Mouse (Mus musculus): ENCODE measurements around the gene Cmas.

The Cmas gene

GRCm38 (mm10) chr6:142752331-142753246, 3.9 kb upstream of the Cmas start:
- DNase-seq (ENCODE audit: low spot score in 2 of 2) = no peak

DNA sequence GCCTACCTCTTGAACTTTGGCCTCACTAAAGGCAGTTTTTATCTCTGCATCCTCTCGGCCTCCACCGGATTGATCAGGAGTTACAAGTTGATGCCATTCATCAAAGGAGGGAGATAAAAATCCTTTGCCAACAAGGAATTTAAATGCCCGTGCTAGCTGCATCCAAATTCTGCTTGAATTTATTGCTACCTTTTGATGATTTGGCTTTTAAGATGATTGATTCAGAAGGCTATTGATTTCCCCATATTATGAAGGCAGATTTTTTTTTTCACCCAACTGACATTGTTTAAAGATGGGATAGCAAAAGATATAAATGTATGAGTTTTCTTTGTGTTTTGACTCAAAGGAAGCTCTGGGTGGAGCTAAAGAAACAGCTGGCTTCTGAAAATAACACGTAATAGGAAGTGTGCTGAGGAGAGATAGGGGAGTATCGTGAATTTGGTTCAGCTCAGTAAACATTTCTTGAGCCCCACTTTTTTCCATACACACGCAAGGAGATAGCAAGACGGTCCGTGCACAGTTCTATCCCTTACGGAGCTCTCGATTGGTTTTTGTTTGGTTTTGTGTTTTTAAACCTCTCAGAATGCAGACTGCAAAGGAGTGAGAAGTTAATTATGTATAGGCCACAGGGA, 964 bp downstream of the Cmas start:
- DNase-seq (ENCODE audit: low spot score in 2 of 2) = no peak

- DNase-seq (ENCODE audit: low spot score in 2 of 2) = no peak
Observed at GRCm38 (mm10) chr6:142757976-142758375, 1.5 kb downstream of the Cmas start.

DNA sequence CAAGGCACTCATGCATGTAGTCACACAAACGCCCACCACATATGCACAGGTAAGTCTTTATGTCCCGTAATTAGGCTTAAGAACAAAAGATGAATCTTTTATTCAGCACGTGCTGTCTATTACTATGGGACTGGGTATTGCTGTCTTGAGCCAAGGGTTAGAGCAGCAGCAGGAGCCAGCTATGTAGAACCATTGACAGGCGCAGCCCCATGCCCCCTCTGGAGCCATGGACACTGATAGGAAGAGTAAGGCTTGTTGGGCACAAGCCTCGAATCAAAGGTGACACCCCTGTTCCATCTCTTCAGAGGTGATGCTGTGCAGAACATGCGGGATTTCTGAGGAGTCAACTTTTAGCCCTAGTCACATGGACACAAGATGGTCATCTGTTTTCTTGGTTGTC, 2.1 kb downstream of the Cmas start:
- no peak for DNase-seq (ENCODE audit: low spot score in 2 of 2)

- DNase-seq (ENCODE audit: low spot score in 2 of 2) = no peak
Observed at GRCm38 (mm10) chr6:142759633-142760032, 3.1 kb downstream of the Cmas start.

GRCm38 (mm10) chr6:142764933-142765332, 8.4 kb downstream of the Cmas start:
- DNase-seq (ENCODE audit: low spot score in 2 of 2) = no peak

DNA sequence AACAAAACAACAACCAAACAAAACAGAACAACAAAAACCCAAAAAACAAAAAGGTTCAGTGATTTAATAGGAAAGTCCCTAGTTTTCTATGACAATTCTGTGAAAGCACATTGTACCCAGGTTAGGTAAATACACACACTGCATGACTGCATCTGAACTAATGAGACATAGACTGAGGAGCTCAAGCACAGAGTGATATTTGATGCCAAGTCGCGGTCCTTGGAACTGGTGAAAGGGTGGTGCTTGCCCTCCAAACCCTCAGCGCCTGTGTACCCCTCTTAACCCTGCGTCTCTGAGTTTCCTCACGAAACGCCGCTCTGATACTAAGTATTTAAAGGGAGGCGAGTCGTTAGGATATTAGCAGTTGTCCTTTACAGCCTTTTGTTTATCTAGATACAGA, 10.8 kb downstream of the Cmas start:
- no peak for DNase-seq (ENCODE audit: low spot score in 2 of 2)

DNA sequence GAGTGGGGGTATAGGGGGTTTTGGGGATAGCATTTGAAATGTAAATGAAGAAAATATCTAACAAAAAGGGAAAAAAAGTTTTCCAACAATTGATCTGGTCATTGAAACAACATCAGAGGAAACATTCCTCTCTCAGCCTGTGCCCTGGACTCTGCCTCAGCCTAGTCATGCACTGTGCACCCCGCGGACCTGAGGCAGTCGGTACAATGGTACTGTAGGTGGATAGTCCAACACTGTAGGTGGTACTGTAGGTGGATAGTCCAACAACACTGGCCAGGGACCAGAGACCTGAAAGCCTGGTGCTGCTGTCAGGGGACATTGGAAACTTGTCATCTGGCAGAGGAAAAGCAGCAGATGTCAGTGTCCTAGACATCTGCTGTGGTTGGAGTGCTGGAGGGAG, 13.4 kb downstream of the Cmas start:
- DNase-seq (ENCODE audit: low spot score in 2 of 2) = no peak

- no peak for DNase-seq (ENCODE audit: low spot score in 2 of 2)
Observed at GRCm38 (mm10) chr6:142771643-142772042, 15.2 kb downstream of the Cmas start.

DNA sequence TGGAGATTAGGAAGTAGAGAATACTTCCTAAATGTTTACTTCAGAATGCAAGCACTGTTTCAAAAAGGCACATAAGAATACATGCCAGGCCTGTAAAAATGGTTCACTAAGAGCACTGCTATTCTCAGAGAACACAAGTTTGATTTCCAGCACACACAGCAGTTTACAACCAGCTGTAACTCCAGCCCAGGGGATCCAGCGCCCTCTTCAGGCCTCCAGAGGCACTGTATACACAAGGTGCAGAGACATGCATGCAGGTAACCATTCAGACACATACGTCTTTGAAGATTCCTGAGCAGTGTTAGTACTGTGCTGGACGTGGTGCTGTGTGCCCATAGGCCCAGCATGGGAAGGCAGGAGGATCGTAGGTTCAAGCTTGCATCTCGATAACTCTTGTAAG, 17.1 kb downstream of the Cmas start:
- DNase-seq (ENCODE audit: low spot score in 2 of 2) = no peak

- DNase-seq (ENCODE audit: low spot score in 2 of 2) = no peak
Observed at GRCm38 (mm10) chr6:142776935-142777334, 20.4 kb downstream of the Cmas start.

GRCm38 (mm10) chr6:142779045-142779811, 22.7 kb downstream of the Cmas start:
- no peak for DNase-seq (ENCODE audit: low spot score in 2 of 2)

GRCm38 (mm10) chr6:142779812-142780573, 23.5 kb downstream of the Cmas start:
- DNase-seq (ENCODE audit: low spot score in 2 of 2) = no peak

DNA sequence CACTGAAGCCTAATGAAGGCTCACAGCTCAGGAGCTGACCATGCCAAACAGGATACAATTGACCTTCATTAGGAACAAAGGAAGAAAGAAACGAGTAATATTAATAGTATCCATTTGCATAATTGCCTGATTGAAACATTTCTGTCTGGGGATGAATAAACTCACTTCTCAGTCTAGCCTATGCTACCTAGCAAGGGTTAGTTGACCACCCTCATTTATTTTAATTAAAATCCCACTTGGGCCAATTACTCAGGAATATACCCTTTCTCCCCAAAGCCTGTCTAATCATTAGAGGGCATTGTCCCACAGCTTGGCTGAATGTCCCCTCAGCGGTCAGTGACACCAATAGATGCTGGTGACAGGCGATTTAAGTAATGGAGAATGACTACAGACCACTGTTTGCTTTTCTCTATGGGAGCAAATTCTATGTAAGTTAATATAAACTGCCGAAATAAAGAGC, 24.1 kb downstream of the Cmas start:
- DNase-seq (ENCODE audit: low spot score in 2 of 2) = no peak

GRCm38 (mm10) chr6:142781286-142781685, 24.8 kb downstream of the Cmas start:
- no peak for DNase-seq (ENCODE audit: low spot score in 2 of 2)

DNA sequence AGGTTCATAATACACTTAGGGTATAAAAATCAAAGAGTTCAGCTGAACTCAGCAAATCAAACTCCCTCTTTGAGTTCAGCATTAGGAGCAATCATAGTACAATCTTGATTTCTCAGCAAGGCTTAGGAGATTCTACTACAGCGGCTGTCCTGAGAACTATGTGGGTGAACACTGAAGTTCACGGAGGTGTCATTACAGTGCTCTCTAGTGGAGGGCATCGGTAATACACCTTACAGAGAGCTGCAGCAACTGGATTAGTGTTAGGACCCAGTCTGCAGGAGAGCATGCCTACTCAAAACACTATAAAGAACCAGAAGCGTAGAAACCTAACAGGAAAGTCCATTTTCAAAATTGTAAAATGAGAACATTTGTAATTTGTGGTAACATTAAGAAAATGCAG, 28.9 kb downstream of the Cmas start:
- no peak for DNase-seq (ENCODE audit: low spot score in 2 of 2)

GRCm38 (mm10) chr6:142786106-142786505, 29.6 kb downstream of the Cmas start:
- no peak for DNase-seq (ENCODE audit: low spot score in 2 of 2)

GRCm38 (mm10) chr6:142788042-142788987, 31.8 kb downstream of the Cmas start:
- DNase-seq (ENCODE audit: low spot score in 2 of 2) = no peak

GRCm38 (mm10) chr6:142789736-142790135, 33.2 kb downstream of the Cmas start:
- DNase-seq (ENCODE audit: low spot score in 2 of 2) = peak in 1 of 2 experiments; percentile 22

DNA sequence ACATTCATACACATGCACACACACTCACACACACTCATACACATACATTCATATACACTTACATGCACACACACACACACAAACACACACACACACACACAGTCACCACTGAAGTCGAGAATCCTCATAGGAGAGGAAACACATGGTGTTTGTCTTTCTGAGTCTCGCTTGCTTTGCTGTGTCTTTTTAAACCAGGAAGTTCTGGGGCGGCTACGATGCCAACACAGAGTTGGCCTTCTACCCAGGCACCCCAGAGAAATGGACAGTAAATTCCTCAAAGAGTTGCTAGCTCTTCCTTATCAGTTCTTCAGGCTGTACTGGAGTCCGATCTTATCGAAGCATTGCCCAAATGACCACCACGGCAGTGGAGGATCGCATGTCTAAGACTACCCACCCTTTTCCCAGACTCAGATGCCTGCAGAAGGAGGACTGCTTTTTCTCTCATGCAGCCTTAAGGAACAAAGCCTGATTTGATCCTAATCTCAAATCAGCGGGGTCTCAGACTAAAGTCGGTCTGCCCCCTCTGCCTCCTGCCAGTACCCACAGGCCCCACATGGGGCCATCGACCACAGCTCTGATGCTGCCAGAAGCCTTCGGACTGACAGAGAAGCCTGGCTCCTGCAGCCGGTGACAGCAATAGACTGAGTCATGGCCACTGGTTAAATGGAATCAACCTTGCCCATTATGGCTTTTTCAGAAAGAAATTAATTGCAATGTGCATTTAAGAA, 35.9 kb downstream of the Cmas start:
- DNase-seq (ENCODE audit: low spot score in 2 of 2) = peak in 1 of 2 experiments; percentile 46
